Mouse (Mus musculus) cerebellum, adult 18-20 months (tissue): ENCODE measurements around the gene Ppp5c.

Source experiments
- DNase-seq, 2 experiments: peaks; one replicate each; pipeline ENCODE4 v3.0.0; 2021

Gene Ppp5c

DNA sequence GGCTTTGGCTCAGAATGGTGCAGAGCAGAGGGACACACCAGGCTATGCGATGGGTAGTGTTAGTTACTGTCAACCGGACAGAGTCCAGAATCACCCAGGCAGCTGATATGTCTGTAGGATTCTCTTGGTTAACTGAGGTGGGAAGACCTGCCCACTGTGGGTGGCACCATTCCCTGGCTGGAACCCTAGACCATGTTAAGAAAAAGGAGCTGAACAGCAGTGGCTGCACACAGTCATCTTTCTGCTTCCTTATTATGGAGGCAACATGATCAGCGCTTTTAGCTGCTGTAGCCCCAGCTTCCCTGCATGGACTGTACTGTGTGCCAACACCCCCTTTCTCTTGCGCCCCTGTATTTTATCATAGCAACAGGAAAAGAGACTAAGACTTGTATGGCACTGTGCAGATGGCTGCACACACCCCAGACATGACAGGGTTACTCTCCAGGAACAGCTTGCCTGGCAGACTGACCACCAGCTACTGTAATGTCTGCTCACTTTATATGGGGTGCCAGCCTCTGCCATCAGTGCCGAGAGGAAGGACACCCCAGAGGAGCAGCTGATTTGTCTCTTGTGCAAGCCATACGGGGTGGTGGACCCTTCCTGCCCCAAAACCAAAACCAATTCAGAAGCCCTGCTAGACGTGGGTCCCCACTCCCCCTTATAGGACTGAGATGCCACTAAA, 15.7 kb downstream of the Ppp5c start:
- DNase-seq, result peak; percentile 58 to 71

- DNase-seq, result no peak
Measured at GRCm38 (mm10) chr7:17010010-17010347, 17.7 kb downstream of the Ppp5c start.

GRCm38 (mm10) chr7:17009326-17010009, 18.3 kb downstream of the Ppp5c start:
- peak in 1 of 2 experiments; percentile 12 for DNase-seq

DNA sequence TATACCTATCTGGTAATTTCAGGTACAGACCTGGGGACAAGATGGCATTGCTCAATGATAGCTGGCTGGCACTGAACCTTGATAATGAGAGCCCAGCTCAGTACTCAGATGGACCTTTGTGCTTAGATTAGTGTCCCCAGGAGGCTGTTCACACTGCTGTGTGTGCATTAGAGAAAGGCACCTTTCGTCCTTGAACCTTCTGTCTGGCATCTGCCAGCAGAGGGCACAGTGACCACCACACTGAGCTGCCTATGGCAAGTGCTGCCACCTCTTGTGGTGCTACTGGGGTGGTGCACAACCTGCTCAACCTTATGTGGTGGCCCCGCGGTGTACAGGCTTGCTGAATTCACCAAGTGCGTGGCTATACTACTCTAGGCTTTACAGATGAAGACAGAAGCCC, 20.4 kb downstream of the Ppp5c start:
- peak; percentile 52 to 61 for DNase-seq

DNA sequence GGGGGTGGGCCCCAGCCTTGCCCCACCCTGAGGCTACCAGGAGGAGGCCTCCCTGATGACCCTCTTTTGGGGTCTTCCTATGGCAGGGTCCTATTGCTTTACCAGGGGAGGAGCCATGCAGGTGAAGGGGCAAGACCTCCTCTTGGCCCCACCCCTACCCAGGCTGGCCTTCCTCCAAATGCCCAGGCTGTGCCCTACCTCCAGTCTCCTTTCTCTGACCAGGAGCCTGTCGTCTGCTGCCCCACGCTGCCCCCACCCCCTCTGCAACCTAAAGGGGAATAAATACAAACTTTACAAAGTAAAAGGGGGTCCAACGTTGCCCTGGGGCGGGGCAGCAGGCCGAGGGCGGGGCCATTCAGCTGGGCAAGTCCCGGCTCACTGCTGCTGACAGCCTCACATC, 23.0 kb downstream of the Ppp5c start:
- peak in 1 of 2 experiments; percentile 42 for DNase-seq

- DNase-seq, result peak; percentile 81
Measured at GRCm38 (mm10) chr7:17003230-17003960, 24.3 kb downstream of the Ppp5c start.

DNA sequence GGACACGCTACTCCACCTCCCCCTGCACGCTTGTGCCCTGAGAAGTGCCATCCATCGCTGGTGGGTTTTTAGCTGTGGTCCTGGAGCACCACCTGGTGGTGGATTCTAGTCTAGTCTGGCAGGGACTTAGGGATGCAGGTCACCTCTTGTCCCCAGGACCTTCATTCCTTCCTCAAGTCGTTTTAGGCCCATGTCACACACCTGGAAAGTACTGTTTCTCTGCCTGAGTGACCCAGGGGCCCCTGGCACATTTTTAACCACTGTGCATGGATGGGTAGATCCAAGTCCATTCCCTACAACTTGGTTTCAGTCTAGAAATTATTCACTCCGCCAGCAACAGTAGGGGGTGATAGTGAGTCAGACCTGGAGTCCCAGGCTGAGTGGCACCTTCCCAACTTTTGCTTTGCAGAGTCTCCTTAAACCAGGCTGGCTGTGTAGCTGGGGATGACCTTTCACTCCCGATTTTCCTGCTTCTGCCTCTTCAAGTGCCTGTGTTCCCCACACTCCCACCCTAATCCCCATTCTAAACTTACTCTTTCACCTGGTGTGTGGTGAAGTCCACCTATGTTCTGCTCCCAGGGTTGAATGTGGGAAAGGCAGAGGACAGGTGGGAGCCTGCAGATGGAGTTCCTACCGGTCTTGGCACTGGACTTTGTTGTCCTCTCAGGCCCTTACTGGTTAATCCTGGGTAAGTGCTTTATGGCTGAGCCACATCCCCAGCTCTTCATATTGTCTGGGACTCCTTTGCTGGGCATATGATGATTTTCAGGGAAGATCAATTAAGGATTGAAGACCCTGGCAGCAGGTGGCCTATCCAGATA, 25.1 kb downstream of the Ppp5c start:
- DNase-seq, result peak; percentile 89 to 92

DNA sequence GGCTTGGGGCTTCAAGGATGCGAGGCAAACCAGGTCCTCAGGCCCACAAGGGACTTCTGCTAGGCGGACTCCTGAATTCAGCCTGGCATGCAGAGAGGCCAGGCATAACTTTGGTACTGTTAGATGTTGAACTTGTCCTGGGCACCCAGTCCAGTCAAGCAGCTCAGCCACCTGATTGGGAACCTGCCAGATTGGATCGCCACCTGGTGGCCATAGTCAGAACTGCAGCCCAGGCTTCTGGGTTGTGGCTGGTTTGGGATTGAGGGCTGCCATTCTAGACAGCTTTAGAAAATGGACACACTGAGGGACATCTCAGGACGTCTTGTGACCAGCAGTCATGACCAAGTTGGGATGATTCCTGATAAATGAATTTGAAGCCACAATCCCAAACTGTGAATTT, 28.1 kb downstream of the Ppp5c start:
- DNase-seq, result peak; percentile 83 to 95

DNA sequence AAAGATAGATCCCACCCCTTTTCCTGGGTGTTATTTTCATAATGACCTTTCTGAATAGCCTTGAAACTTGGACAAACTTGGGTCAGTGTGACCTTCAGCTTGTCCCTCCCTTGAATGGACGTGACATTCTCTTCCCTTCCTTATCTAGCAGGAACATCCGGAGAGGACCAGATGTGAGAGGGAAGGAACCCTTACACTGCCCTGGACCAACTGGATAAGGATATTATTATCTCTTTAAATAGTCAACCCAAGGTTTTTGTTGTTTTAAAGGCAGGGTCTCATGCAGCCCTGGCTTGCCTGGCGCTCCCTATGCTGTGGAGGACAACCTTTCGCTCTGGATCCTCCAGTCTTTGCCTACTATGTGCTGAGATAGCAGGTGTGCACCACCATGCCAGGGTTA, 28.5 kb downstream of the Ppp5c start:
- no peak for DNase-seq

DNA sequence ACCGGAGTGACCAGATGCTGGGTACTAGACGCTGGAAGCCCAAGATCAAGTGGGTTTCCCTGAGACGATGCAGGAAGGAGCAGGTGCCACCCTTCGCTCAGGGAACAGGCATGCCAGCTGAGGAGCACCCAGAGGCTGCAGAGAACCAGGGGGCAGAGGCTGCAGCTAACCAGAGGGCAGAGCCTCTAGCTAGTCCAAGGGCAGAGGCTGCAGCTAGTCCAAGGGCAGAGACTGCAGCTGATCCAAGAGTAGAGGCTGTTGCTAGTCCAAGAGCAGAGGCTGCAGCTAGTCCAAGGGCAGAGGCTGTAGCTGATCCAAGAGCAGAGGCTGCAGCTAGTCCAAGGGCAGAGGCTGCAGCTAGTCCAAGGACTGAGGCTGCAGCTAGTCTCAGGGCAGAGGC, 32.4 kb downstream of the Ppp5c start:
- DNase-seq, result no peak

GRCm38 (mm10) chr7:16994400-16994799, 33.3 kb downstream of the Ppp5c start:
- peak in 1 of 2 experiments; percentile 2 for DNase-seq

DNA sequence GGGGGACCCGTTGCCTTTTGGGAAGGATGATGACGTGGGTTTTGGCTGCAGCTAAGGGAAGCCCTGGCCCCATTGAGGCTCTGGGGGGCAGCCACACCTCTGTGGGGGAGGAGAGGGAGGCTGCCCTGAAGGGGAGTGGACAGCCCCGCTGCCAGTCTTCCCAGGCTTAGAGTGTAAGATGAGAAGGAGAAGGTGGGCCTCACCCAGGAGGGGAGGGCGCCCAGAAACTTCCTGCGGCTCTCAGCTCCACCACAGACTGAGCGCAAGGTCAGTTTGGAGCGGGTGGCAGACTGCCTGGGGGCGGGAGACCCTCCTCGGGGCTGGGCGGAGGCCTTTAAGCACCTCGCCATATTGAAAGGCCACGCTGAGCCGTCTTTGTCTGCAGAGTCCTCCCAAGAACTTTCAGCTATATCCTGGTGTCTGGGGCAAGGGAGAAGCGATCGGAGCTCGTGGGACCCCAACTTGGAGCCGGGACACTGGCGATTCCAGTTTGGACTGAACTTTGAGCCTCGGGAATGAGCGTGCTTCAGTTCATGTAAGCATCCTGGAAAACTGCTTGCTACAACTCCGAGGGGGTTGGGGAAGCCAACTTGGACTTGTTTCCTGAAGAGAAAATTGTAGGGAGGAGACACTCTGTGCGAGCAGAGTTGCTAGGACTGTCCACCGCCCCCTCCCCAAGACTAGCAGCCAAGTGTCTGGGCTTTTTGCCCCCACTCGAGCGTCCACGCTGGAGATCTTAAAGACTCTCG, 33.9 kb downstream of the Ppp5c start:
- DNase-seq, result peak; percentile 12 to 18

DNA sequence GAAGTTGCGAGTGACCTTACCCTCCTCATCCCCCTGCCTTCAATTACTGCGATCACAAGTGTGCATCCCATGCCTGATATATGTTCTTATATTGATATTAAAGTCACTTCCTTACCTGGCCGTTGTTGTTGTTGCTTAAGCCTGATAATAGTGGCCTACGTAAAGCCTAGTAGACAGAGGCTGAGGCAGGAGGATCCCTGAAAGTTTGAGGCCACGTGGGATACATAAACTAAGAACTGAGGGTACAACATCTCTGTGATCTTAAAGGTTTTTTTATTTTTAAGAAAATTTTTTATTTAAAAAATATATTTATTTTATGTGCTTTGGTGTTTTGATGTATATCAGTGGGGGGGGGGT, 35.3 kb downstream of the Ppp5c start, which contains the start of gene Ccdc8:
Gene Ccdc8, plus strand, starts transcription at position 258 of the 357 bp plus-strand sequence.
- DNase-seq, result no peak

DNA sequence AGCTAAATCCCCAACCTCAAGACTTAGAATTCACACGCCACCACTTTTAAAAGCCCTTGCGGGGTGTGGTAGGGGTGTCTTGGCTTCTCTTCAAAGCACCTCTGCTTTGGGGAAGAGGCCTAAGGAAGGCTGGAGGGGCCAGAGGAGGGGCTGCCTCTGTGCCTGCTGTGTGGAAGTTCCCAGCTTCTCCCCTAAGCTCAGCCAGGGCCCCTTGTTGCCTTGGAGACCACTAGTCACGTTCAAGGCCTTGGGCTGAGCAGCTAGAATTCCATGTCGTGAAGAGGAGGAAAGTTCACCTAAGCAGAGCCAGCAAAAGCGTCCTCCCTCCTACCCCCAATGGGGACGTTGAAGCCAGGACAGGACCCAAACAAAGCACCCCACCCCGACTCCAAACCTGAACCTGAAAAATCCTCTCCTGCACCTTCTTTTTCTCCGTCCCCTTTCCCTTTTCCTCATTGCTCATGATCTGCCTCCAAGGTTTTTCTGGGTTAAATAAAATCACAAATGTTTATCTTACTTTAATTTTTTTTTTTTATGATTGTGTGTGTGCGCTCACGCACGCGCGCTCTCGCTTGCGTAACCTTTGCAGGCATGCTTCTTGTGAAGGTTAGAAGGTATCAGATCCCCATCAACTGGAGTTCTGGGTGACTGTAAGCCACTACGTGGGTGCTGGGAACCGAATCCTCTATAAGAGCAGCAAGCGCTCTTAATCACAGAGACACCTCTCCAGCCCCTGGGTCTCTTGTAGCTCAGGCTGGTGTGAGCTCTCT, 35.9 kb downstream of the Ppp5c start:
- no peak for DNase-seq

GRCm38 (mm10) chr7:16990006-16990744, 37.5 kb downstream of the Ppp5c start:
- no peak for DNase-seq

- peak in 1 of 2 experiments; percentile 51 for DNase-seq
Measured at GRCm38 (mm10) chr7:16988405-16988804, 39.3 kb downstream of the Ppp5c start.

GRCm38 (mm10) chr7:16987541-16988149, 40.1 kb downstream of the Ppp5c start:
- no peak for DNase-seq

DNA sequence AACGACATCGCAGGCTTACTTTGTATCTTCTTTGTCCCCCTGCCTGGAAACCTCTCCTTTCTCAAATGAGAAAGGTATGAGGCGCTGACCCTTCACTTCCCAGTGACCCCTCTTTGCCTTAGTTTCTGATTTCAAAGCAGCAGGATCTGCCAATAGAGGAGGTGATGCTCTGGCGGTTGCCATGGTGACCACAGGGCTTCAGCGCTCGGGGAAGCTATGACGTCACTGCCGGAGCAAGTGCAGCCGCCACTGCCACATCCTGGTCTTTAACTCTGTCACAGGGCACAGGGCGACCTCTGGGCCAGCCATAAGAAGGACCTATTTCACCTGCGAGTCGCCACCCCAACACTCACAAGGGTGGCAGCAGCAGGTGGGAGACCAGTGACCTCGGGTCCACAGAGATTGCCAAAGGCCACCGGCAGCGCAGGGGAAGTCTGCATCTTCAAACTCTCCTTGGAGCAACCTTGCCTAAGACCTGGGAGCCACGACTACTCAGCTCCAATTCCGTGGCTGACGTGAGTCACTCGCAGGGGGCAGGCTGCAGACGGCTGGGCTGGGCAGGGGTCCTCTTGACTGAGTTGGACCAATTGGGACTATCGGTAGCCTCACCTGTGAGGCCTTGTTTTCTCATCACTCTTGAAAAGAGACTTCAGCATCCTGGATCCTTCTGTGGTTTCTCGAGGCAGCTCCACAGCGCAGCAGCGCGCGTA, 44.7 kb downstream of the Ppp5c start, which contains the start of gene Gm42372:
Gene Gm42372, plus strand, starts transcription at position 228 of the 710 bp plus-strand sequence.
- DNase-seq, result peak; percentile 90 to 92

- peak; percentile 32 to 45 for DNase-seq
Measured at GRCm38 (mm10) chr7:16980348-16980747, 47.4 kb downstream of the Ppp5c start.
